In genomic region chr19:28800448-28800847, GRCm38 (mm10) we compare ENCODE assay signal across 20 mouse cellular contexts. TPM values are rescaled to one million over a fixed set of nuclear protein-coding genes. Genes with fewer than 3 reads are reported as not detected.
DNase-seq lines count a peak whose midpoint lies in the region.
"Had no signal": no experiment of that assay in that cellular context is flagged by ENCODE, and none has a peak within 500 bp of the region (broad histone marks: within the 10 kb centered on the region; RNA-seq: fewer than 3 reads in every experiment).

No protein-coding gene starts in this region.

- H3K4me1 ChIP-seq in heart, embryonic 10.5 days, result no peaks in the 10 kb centered on the region
- H3K4me1 ChIP-seq: embryonic facial prominence, embryonic 15.5 days had no signal

- no peak overlapping the region for H3K27ac ChIP-seq in heart, embryonic 10.5 days
- H3K27ac ChIP-seq: embryonic facial prominence, embryonic 15.5 days; gastrocnemius, adult 2 months; liver, embryonic 14.5 days had no signal

- H3K9me3 ChIP-seq in heart, embryonic 10.5 days, result no peaks in the 10 kb centered on the region
- H3K9me3 ChIP-seq: embryonic facial prominence, embryonic 15.5 days had no signal

- H3K36me3 ChIP-seq in heart, embryonic 10.5 days, result no peaks in the 10 kb centered on the region
- H3K36me3 ChIP-seq: embryonic facial prominence, embryonic 15.5 days had no signal

- peak; percentile 5 for DNase-seq in heart, embryonic 10.5 days (ENCODE audit: low spot score)
- no peak for DNase-seq in heart, adult 18-20 months
- DNase-seq in left cerebral cortex, postnatal 25 days (ENCODE audit: low spot score in 2 of 2), result peak; percentile 32 to 37
- no peak for DNase-seq in left cerebral cortex, postnatal 4 days
- DNase-seq in brain, adult 2 months (ENCODE audit: low read depth, low spot score), result peak; percentile 72
- peak; percentile 26 to 48 for DNase-seq in right cerebral cortex, postnatal 10 days (ENCODE audit: low spot score in 2 of 2)
- DNase-seq in testis, postnatal 14 days (ENCODE audit: low spot score), result no peak
- DNase-seq: adrenal gland, postnatal 25 days; cerebellum, adult 11 months; cerebellum, adult 9-11 months; gastrocnemius, adult 2 months; heart, postnatal 4 days; kidney, adult 18-20 months; lung, embryonic 14.5 days had no signal

- WGBS in heart, embryonic 10.5 days, result 50% methylated on average over 6 of the region's 6 CpGs

- no peaks in the 10 kb centered on the region for H3K27me3 ChIP-seq in heart, embryonic 10.5 days (ENCODE audit: insufficient read depth, poor library complexity, severe bottlenecking)
- H3K27me3 ChIP-seq: embryonic facial prominence, embryonic 15.5 days had no signal

- no peak overlapping the region for H3K4me3 ChIP-seq in heart, embryonic 10.5 days
- H3K4me3 ChIP-seq: embryonic facial prominence, embryonic 15.5 days; gastrocnemius, adult 2 months had no signal

- intact Hi-C loops in left cerebral cortex, postnatal 25 days (cut with DNase I), result no loop called here
- intact Hi-C loops in left cerebral cortex, postnatal 4 days (cut with DNase I), result no loop called here

RNA-seq across cellular contexts. Expression of gene Slc1a1, which starts 34.4 kb away (rescaled TPM):
- 0.35 and 1.6 TPM in 2 replicates for polyA plus RNA-seq in heart, embryonic 10.5 days (2016; fragmentation: Nextera tagmentation; extraction: Ambion mirVana)
- 1 to 10 TPM; 2.0 to 3.7 TPM for total RNA-seq in heart, adult 18-20 months (2021)
- total RNA-seq in left cerebral cortex, postnatal 25 days (2021), result 100 to 1,000 TPM; 104 to 114 TPM
- 10 to 100 TPM; 75.5 to 78.0 TPM for total RNA-seq in left cerebral cortex, postnatal 4 days (2021)
- total RNA-seq: common myeloid progenitor, adult 5-6 weeks; megakaryocyte, adult 5-6 weeks; monocyte, adult 5-6 weeks had no signal
- polyA plus RNA-seq: inflammation-experienced regulatory T-cells, adult 6 months; liver, embryonic 14.5 days had no signal

Comparison
In these comparisons a context has a peak if more than half of its experiments do, and no peak if none do; other contexts are left out.
1. DNase-seq: peak in heart, embryonic 10.5 days (single experiment), left cerebral cortex, postnatal 25 days (2 of 2), brain, adult 2 months (single experiment) and right cerebral cortex, postnatal 10 days (2 of 2); none in heart, adult 18-20 months (0 of 2), left cerebral cortex, postnatal 4 days (single experiment) and testis, postnatal 14 days (single experiment).
2. RNA of gene Slc1a1, which starts 34.4 kb away (total RNA-seq): 104 to 114 TPM in left cerebral cortex, postnatal 25 days and 75.5 to 78.0 TPM in left cerebral cortex, postnatal 4 days; 2.0 to 3.7 TPM in heart, adult 18-20 months; every median in the first group is over 10 times any median in the second.